Mouse (Mus musculus) erythroblast, embryonic 14.5 days (primary cell): ENCODE measurements at regions not wholly inside any gene's neighbourhood (a gene's known extent, or its start where the extent isn't known, plus 50 kb on each side); places are given as distances from the start of the nearest gene placed in this dataset.

ENCODE experiments used
- GATA1 ChIP-seq: IDR thresholded peaks from 2 replicates; pipeline ENCODE4 v1.6.1; 2012; ENCODE audit warnings: low read length, inconsistent platforms, mixed read lengths
- TAL1 ChIP-seq: IDR thresholded peaks from 3 replicates; pipeline ENCODE4 v1.6.1; 2012; ENCODE audit warnings: low read length, inconsistent platforms, mixed read lengths

DNA sequence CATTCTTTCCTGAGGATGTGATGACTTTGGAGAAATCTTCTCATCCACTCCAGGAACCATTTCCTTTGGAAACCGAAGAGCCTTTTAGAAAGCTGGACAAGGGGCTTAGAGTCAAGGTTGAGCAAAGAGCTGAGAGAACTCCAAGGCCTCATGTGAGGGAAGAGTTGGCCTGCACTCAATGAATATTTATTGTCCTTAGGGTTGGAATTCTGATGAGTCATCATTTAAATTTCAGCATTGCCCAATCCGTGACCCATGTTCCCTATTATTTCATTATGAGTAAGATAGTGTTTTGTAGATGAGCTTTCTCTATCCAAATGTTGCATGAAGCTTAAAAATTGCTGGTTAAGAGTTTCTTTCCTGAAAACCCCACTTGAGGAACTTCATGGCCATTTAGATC lies 232.3 kb upstream of the Gm12728 start:
- TF ChIP-seq TAL1 (no peak), GATA1 (no peak)
